Mouse (Mus musculus): ENCODE data around the gene Ndufb6. TPM values are rescaled to one million over a fixed set of nuclear protein-coding genes. Genes with fewer than 3 reads are reported as not detected.
"Not testable (repeated sequence)": the region's sequence is repeated elsewhere in the genome, so short reads cannot be mapped to it uniquely, and the experiment has no call there.

Gene Ndufb6
- total and polyA plus RNA-seq, 3 experiments: 159 to 253 (median 205) TPM

GRCm38 (mm10) chr4:40299169-40299568, 19.9 kb upstream of the Ndufb6 start:
- dilution Hi-C loops (cut with MboI; ENCODE audit: extremely low pct_ligation_motif_present, extremely low pct_unique_long_range_greater_than_20kb, low sequenced_read_pairs) (no loop called here), in situ Hi-C loops (cut with MboI; ENCODE audit: low pct_ligation_motif_present, low pct_unique_long_range_greater_than_20kb, low sequenced_read_pairs) (no loop called here)
- peaks cover 4% of the 10 kb centered on the region for H3K9me3 ChIP-seq (replicated peaks; ENCODE audit: low read length)
- peaks cover 8% of the 10 kb centered on the region for H3K27me3 ChIP-seq (replicated peaks)
- DNase-seq (ENCODE audit: extremely low read depth): no peak
- no peak overlapping the region for H3K4me2 ChIP-seq (ENCODE audit: insufficient read depth, low read depth, poor library complexity, severe bottlenecking)
- H3K27ac ChIP-seq (ENCODE audit: insufficient read depth, low read depth): no peak overlapping the region
- TF ChIP-seq ELF1 (IDR thresholded peaks at IDR 0.05; ENCODE audit: low read depth, low read length) (no peak), TCF12 (IDR thresholded peaks at IDR 0.05; ENCODE audit: low read depth, low read length) (no peak), POLR2AphosphoS2 (IDR thresholded peaks at IDR 0.05; ENCODE audit: low read depth, low read length) (no peak), ZKSCAN1 (IDR thresholded peaks at IDR 0.05; ENCODE audit: borderline replicate concordance, low read depth, low read length) (no peak), SIN3A (IDR thresholded peaks at IDR 0.05; ENCODE audit: low read length) (no peak)
- H3K36me3 ChIP-seq (replicated peaks in 1 of 2; ENCODE audit: control insufficient read depth in 1 of 2, insufficient read depth in 1 of 2, low read length in 1 of 2): no peaks in the 10 kb centered on the region
- no peaks in the 10 kb centered on the region for H3K79me2 ChIP-seq (replicated peaks; ENCODE audit: control insufficient read depth, extremely low read depth, insufficient read depth, poor library complexity, severe bottlenecking)
- no peak overlapping the region for H3K4me3 ChIP-seq (replicated peaks in 1 of 3; ENCODE audit: low read depth in 2 of 3, low read length in 2 of 3, poor library complexity in 1 of 3)
- H3K9ac ChIP-seq (ENCODE audit: insufficient read depth, low read depth): no peak overlapping the region
- H3K4me1 ChIP-seq (ENCODE audit: control insufficient read depth in 1 of 2, insufficient read depth in 2 of 2): peaks cover 0 to 10% of the 10 kb centered on the region in 2 experiments; a peak in 2 of 4 replicates

GRCm38 (mm10) chr4:40291511-40291910, 12.3 kb upstream of the Ndufb6 start:
- H3K27ac ChIP-seq (ENCODE audit: insufficient read depth, low read depth); H3K4me3 ChIP-seq (replicated peaks in 1 of 3; ENCODE audit: low read depth in 2 of 3, low read length in 2 of 3, poor library complexity in 1 of 3); dilution Hi-C loops (cut with MboI; ENCODE audit: extremely low pct_ligation_motif_present, extremely low pct_unique_long_range_greater_than_20kb, low sequenced_read_pairs); H3K4me1 ChIP-seq (ENCODE audit: control insufficient read depth in 1 of 2, insufficient read depth in 2 of 2); DNase-seq (ENCODE audit: extremely low read depth); H3K9ac ChIP-seq (ENCODE audit: insufficient read depth, low read depth); H3K4me2 ChIP-seq (ENCODE audit: insufficient read depth, low read depth, poor library complexity, severe bottlenecking); H3K27me3 ChIP-seq (replicated peaks); H3K79me2 ChIP-seq (replicated peaks; ENCODE audit: control insufficient read depth, extremely low read depth, insufficient read depth, poor library complexity, severe bottlenecking); in situ Hi-C loops (cut with MboI; ENCODE audit: low pct_ligation_motif_present, low pct_unique_long_range_greater_than_20kb, low sequenced_read_pairs); H3K36me3 ChIP-seq (replicated peaks in 1 of 2; ENCODE audit: control insufficient read depth in 1 of 2, insufficient read depth in 1 of 2, low read length in 1 of 2): not testable (repeated sequence)
- peaks cover 16% of the 10 kb centered on the region for H3K9me3 ChIP-seq (replicated peaks; ENCODE audit: low read length)

- no peak for DNase-seq (ENCODE audit: extremely low read depth)
- TF ChIP-seq ZMIZ1 (IDR thresholded peaks at IDR 0.05; ENCODE audit: low read depth, low read length): no peak
- TF ChIP-seq HCFC1 (IDR thresholded peaks at IDR 0.05; ENCODE audit: low read depth, low read length): no peak
- TF ChIP-seq ETS1 (conservative IDR thresholded peaks at IDR 0.05; ENCODE audit: low read depth, low read length): no peak
- no peak for TF ChIP-seq ELF1 (IDR thresholded peaks at IDR 0.05; ENCODE audit: low read depth, low read length)
- no peak for TF ChIP-seq CHD2 (IDR thresholded peaks at IDR 0.05; ENCODE audit: low read length)
- H3K9ac ChIP-seq (ENCODE audit: insufficient read depth, low read depth): no peak overlapping the region
- no peaks in the 10 kb centered on the region for H3K79me2 ChIP-seq (replicated peaks; ENCODE audit: control insufficient read depth, extremely low read depth, insufficient read depth, poor library complexity, severe bottlenecking)
- no peak overlapping the region for H3K27ac ChIP-seq (ENCODE audit: insufficient read depth, low read depth)
- no peak overlapping the region for H3K4me3 ChIP-seq (replicated peaks in 1 of 3; ENCODE audit: low read depth in 2 of 3, low read length in 2 of 3, poor library complexity in 1 of 3)
- H3K27me3 ChIP-seq (replicated peaks): no peaks in the 10 kb centered on the region
- H3K4me2 ChIP-seq (ENCODE audit: insufficient read depth, low read depth, poor library complexity, severe bottlenecking): no peak overlapping the region
- no peaks in the 10 kb centered on the region for H3K36me3 ChIP-seq (replicated peaks in 1 of 2; ENCODE audit: control insufficient read depth in 1 of 2, insufficient read depth in 1 of 2, low read length in 1 of 2)
- H3K4me1 ChIP-seq (ENCODE audit: control insufficient read depth in 1 of 2, insufficient read depth in 2 of 2): peaks cover 3 to 17% of the 10 kb centered on the region in 2 experiments
- H3K9me3 ChIP-seq (replicated peaks; ENCODE audit: low read length): peaks cover 10% of the 10 kb centered on the region
- dilution Hi-C loops (cut with MboI; ENCODE audit: extremely low pct_ligation_motif_present, extremely low pct_unique_long_range_greater_than_20kb, low sequenced_read_pairs): no loop called here
- in situ Hi-C loops (cut with MboI; ENCODE audit: low pct_ligation_motif_present, low pct_unique_long_range_greater_than_20kb, low sequenced_read_pairs): loop anchor here (10.0 kb wide), 2 partner anchors 144 to 386 kb away; partner anchors contain the start of gene Aco1
These were observed 9.8 kb upstream of the Ndufb6 start for GRCm38 (mm10) chr4:40289046-40289445.

Data from CH12.LX (cell line).